Mouse (Mus musculus) spleen, adult 2 months (tissue): ENCODE results near the gene Pdyn. TPM values are rescaled to one million over a fixed set of nuclear protein-coding genes. Genes with fewer than 3 reads are reported as not detected.

Experiments used
- DNase-seq, 2 experiments: peaks; one replicate each; pipeline versions ENCODE4 v3.0.0 to v3.0.0-alpha.2; 2012 to 2021; ENCODE audit warnings: low spot score in 2 of 2, low read depth in 1 of 2
- H3K27ac ChIP-seq: fragments of 200-500 bp; 2 replicates; pipeline ENCODE4 v1.5.1; 2012; ENCODE audit warnings: low read length, inconsistent platforms; ENCODE audit not compliant: insufficient read depth
- H3K27me3 ChIP-seq: fragments of 200-500 bp; 2 replicates; pipeline ENCODE4 v1.6.1; 2012; ENCODE audit warnings: mild to moderate bottlenecking, moderate library complexity, low read length, inconsistent platforms; ENCODE audit not compliant: control insufficient read depth, insufficient read depth
- H3K36me3 ChIP-seq: fragments of 200-500 bp; 2 replicates; pipeline ENCODE4 v1.6.1; 2012; ENCODE audit warnings: mild to moderate bottlenecking, low read length, inconsistent platforms; ENCODE audit not compliant: control insufficient read depth, insufficient read depth
- H3K4me1 ChIP-seq: fragments of 200-500 bp; 2 replicates; pipeline ENCODE4 v1.6.1; 2011; ENCODE audit warnings: inconsistent platforms; ENCODE audit not compliant: control insufficient read depth, insufficient read depth, insufficient read length
- H3K4me3 ChIP-seq: fragments of 200-500 bp; 2 replicates; pipeline ENCODE4 v1.5.1; 2011; ENCODE audit warnings: mild to moderate bottlenecking, inconsistent platforms; ENCODE audit not compliant: insufficient read depth, insufficient read length; ENCODE audit errors: extremely low read depth
- CTCF ChIP-seq: fragments of 200-500 bp; IDR thresholded peaks from 2 replicates; pipeline ENCODE4 v1.5.1; 2011; ENCODE audit warnings: mild to moderate bottlenecking, inconsistent platforms; ENCODE audit not compliant: insufficient read depth, insufficient read length, insufficient replicate concordance; ENCODE audit errors: extremely low read depth
- POLR2A ChIP-seq: fragments of 200-500 bp; IDR thresholded peaks from 2 replicates; pipeline ENCODE4 v1.6.1; 2011; ENCODE audit warnings: low read depth, low read length, inconsistent platforms
- WGBS: fragments of 180-500 bp; shearing (Covaris S2); methylation state at CpG from one replicate; pipeline ENCODE4 v1.1.7; 2018; 5-methylcytosine and 5-hydroxymethylcytosine counted together
- polyA plus RNA-seq: library from polyadenylated mRNA; depleted of rRNA; stranded (reverse); fragments of >200 nt; gene quantifications from 2 replicates; pipeline ENCODE4 v1.2.3, GENCODE M21; 2012

The Pdyn gene
- polyA plus RNA-seq, 1 experiment: not detected

DNA sequence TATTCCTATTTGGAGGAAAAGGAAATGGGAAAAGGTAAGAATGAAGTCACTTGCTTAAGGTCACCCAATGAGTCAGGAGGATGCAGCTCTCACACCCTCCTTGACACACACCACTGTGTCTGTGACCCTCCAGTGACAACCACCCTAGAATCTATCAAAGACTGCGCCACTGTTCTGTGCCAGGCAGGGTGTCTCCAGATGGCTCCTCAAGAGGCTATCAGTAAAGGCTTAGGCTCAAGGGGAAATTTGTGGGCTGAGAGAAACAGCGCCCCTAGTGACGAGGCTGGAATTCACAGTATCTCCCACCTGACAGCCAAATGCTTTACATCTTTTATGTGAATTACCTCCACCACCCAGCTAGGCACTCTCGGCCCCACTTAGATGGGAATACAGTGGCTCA, 3.6 kb downstream of the Pdyn start:
- H3K4me1 ChIP-seq: no peaks in the 10 kb centered on the region
- peak in 1 of 2 experiments; percentile 20 for DNase-seq
- H3K27me3 ChIP-seq: no peaks in the 10 kb centered on the region
- TF ChIP-seq CTCF: peak; percentile 68; the same call in 1 of the 2 replicates
- TF ChIP-seq POLR2A: no peak
- WGBS: 14% methylated on average over 4 of the region's 4 CpGs
- H3K27ac ChIP-seq: no peak overlapping the region
- no peaks in the 10 kb centered on the region for H3K36me3 ChIP-seq
- H3K4me3 ChIP-seq: no peak overlapping the region

DNA sequence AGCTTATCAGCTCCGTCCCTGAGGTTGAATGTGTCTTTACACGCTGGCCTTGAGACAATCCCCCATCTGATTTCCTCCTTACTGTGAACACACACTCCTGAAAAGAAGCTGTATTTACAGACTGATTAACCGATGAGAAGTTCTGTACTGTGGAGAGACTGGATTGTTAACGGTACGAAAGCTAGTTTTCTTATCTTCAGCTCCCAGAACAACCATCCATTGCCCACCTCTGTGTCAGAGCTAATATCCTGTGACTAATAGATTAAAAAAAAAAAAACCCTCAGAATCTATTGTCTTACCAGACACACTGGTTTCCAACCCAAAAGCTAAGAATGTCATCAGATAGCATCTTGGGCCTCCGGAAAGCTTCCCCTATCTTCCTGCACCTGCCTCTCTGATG, 5.3 kb downstream of the Pdyn start:
- H3K27ac ChIP-seq: no peak overlapping the region
- H3K4me1 ChIP-seq: no peaks in the 10 kb centered on the region
- WGBS: 29% methylated on average over 6 of the region's 6 CpGs
- no peak for TF ChIP-seq POLR2A
- no peak for TF ChIP-seq CTCF
- H3K27me3 ChIP-seq: no peaks in the 10 kb centered on the region
- no peaks in the 10 kb centered on the region for H3K36me3 ChIP-seq
- H3K4me3 ChIP-seq: no peak overlapping the region
- no peak for DNase-seq

DNA sequence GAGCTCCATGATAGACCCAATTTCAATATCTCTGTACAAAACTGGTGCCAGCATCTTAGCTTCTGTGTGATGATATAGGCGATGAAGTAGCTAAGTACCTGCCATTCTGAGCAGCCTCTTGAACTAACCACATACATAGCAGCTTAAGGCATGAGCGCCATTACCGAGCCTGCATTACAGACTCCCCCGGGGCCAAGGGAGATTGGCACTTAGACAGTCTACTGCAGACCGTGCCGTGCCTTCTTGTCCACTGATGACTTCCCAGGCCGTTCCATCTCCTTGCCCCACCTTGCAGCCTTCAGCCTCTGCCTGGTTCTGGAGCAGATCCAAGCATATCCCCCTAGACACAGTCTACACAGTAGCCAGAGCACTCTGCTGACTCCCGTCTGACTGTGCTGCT, 7.0 kb downstream of the Pdyn start:
- no peak for DNase-seq
- no peak overlapping the region for H3K27ac ChIP-seq
- H3K4me1 ChIP-seq: no peaks in the 10 kb centered on the region
- no peaks in the 10 kb centered on the region for H3K36me3 ChIP-seq
- TF ChIP-seq CTCF (no peak), POLR2A (no peak)
- H3K4me3 ChIP-seq: no peak overlapping the region
- H3K27me3 ChIP-seq: no peaks in the 10 kb centered on the region
- WGBS: 85% methylated on average over 8 of the region's 8 CpGs

DNA sequence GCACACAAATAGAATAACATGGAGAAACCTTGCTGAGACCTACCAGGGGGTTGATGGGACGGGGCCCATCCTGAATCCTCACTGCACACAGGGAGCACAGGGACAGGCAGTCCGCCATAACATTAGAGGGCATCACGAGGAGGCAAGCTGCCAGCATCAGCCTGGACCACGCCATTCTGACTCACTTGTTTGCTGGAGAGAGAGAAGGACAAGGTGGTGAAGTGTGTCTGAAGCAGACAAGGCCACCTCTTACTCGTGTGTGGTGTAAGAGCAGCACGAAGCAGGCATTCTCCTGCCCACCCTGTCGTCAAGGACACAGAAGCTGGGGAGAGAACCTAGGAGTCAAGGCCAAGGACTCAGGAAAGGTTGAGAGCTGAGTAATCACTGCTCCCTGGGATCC, 9.9 kb downstream of the Pdyn start:
- TF ChIP-seq CTCF: no peak
- TF ChIP-seq POLR2A: no peak
- Histone ChIP-seq H3K27ac (no peak overlapping the region), H3K4me3 (no peak overlapping the region), H3K27me3 (no peaks in the 10 kb centered on the region), H3K36me3 (no peaks in the 10 kb centered on the region), H3K4me1 (no peaks in the 10 kb centered on the region)
- 77% methylated on average over 7 of the region's 7 CpGs for WGBS
- no peak for DNase-seq

DNA sequence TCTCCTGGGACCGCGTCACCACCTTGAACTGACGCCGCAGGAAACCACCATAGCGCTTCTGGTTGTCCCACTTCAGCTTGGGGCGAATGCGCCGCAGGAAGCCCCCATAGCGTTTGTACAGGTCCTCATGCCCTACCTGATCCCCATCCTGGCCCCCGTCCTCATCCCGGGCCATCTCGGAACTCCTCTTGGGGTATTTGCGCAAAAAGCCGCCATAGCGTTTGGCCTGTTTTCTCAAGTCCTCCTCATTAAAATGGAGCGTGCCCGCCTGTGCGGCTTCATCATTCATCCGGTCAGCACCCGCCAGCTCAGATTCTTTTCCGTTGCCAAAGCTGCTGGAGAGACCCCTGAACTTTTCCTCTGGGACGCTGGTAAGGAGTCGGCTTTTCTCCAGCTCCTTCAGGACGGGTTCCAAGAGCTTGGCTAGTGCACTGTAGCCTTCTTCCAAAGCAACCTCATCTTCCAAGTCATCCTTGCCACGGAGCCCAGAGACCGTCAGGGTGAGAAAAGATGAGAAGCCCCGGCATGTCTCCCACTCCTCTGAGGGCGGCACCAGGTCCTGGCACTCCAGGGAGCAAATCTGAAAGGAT, 11.5 kb downstream of the Pdyn start:
- WGBS: 91% methylated on average over 28 of the region's 28 CpGs

DNA sequence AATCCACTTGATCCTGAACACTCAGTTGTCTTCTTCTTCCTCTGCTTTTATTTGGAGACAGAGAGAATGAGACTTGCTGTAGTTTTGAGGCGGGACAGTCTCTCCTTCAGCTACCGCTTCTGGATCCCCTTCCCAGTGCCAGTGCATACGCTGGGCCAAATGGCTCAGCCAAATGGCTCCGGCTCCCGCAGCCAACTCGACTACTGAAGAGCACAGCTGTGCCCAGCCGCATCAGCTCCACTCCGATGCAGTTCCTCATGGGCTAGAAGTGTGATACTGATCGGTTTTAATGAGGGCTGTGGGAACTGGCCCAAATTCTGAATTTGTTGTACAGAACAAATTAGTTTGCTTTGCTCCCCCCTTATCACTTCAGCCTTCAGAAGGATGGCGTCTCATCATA, 12.7 kb downstream of the Pdyn start:
- H3K4me3 ChIP-seq: no peak overlapping the region
- H3K27ac ChIP-seq: no peak overlapping the region
- DNase-seq: no peak
- TF ChIP-seq CTCF (no peak), POLR2A (no peak)
- WGBS: 68% methylated on average over 10 of the region's 10 CpGs
- no peaks in the 10 kb centered on the region for H3K27me3 ChIP-seq
- no peaks in the 10 kb centered on the region for H3K4me1 ChIP-seq
- no peaks in the 10 kb centered on the region for H3K36me3 ChIP-seq

More for the DNA sequence above, 11.5 kb downstream of the Pdyn start:
- DNase-seq: no peak
- Histone ChIP-seq H3K36me3 (no peaks in the 10 kb centered on the region), H3K27me3 (no peaks in the 10 kb centered on the region), H3K4me3 (no peak overlapping the region), H3K27ac (no peak overlapping the region), H3K4me1 (no peaks in the 10 kb centered on the region)
- TF ChIP-seq POLR2A (no peak), CTCF (no peak)

DNA sequence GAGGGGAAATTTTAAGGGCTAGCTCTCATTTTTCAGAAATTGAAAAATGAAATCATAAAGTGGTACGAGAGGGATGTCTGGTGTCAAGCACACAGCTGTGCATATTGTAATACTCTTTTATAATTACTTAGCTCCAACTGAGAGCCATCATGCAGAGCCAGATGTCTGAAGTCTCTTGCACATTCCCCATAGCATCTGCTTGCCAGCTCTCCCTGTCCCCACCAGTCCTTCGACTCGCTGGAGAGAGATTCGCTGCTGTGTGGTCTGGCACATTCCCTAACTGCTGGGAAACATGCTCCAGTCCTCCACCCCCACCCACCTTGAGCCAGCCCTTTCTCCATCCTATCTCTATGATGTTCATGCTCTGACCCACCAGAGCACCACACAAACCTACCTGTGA, 15.6 kb downstream of the Pdyn start:
- DNase-seq: no peak
- Histone ChIP-seq H3K27ac (no peak overlapping the region), H3K36me3 (no peaks in the 10 kb centered on the region), H3K4me3 (no peak overlapping the region), H3K27me3 (no peaks in the 10 kb centered on the region), H3K4me1 (no peaks in the 10 kb centered on the region)
- no peak for TF ChIP-seq POLR2A
- TF ChIP-seq CTCF: no peak
- 80% methylated on average over 4 of the region's 4 CpGs for WGBS
